Mouse (Mus musculus) midbrain, embryonic 15.5 days (tissue): ENCODE results near the gene Tnfsf12. TPM values are rescaled to one million over a fixed set of nuclear protein-coding genes. Genes with fewer than 3 reads are reported as not detected.
A peak's percentile ranks its signal among the peaks of the same experiment; 100 is the strongest.
"Not testable (repeated sequence)": the region's sequence is repeated elsewhere in the genome, so short reads cannot be mapped to it uniquely, and the experiment has no call there.

Source experiments
- ATAC-seq: fragments of 200-750 bp; cut with Nextera tagmentation; replicated peaks from 2 replicates; pipeline ENCODE4 v1.8.0; 2017; ENCODE audit warnings: moderate TSS enrichment
- H3K27ac ChIP-seq: fragments of 300-500 bp; sonication (generic); 2 replicates; pipeline ENCODE4 v1.5.1; 2015; ENCODE audit warnings: mild to moderate bottlenecking, inconsistent platforms
- H3K27me3 ChIP-seq: fragments of 300-500 bp; sonication (generic); replicated peaks from 2 replicates; pipeline ENCODE4 v1.6.1; 2015; ENCODE audit warnings: inconsistent platforms
- H3K36me3 ChIP-seq: fragments of 300-500 bp; sonication (generic); replicated peaks from 2 replicates; pipeline ENCODE4 v1.6.1; 2015; ENCODE audit warnings: inconsistent platforms
- H3K4me1 ChIP-seq: fragments of 300-500 bp; sonication (generic); 2 replicates; pipeline ENCODE4 v1.6.1; 2015; ENCODE audit warnings: inconsistent platforms
- H3K4me2 ChIP-seq: fragments of 300-500 bp; sonication (generic); 2 replicates; pipeline ENCODE4 v1.6.1; 2015; ENCODE audit warnings: inconsistent platforms, mild to moderate bottlenecking, moderate library complexity
- H3K4me3 ChIP-seq: fragments of 300-500 bp; sonication (generic); 2 replicates; pipeline ENCODE4 v1.5.1; 2015; ENCODE audit warnings: mild to moderate bottlenecking, inconsistent platforms
- H3K9ac ChIP-seq: fragments of 300-500 bp; sonication (generic); 2 replicates; pipeline ENCODE4 v1.6.1; 2015; ENCODE audit warnings: mild to moderate bottlenecking, inconsistent platforms
- H3K9me3 ChIP-seq: fragments of 300-500 bp; sonication (generic); 2 replicates; pipeline ENCODE4 v1.6.1; 2016; ENCODE audit warnings: inconsistent platforms
- WGBS: fragments of 180-500 bp; shearing (Covaris S2); methylation state at CpG from one replicate; pipeline ENCODE4 v1.1.7; 2015; ENCODE audit warnings: mixed read lengths; 5-methylcytosine and 5-hydroxymethylcytosine counted together
- polyA plus RNA-seq: library from polyadenylated mRNA; unstranded; fragments of >200 nt; fragmentation: Nextera tagmentation; extraction: Ambion mirVana; gene quantifications from 2 replicates; pipeline ENCODE4 v1.2.1, GENCODE M21; 2015

Tnfsf12 gene
- polyA plus RNA-seq, 1 experiment from 2014 or later, result 2.0 TPM

GRCm38 (mm10) chr11:69702886-69703285 lies 7.2 kb upstream of the Tnfsf12 start:
- H3K27ac ChIP-seq, H3K9ac ChIP-seq, H3K27me3 ChIP-seq, ATAC-seq, H3K9me3 ChIP-seq, H3K4me3 ChIP-seq, H3K36me3 ChIP-seq, H3K4me2 ChIP-seq, H3K4me1 ChIP-seq: not testable (repeated sequence)
- 92% methylated on average over 10 of the region's 10 CpGs for WGBS

- Histone ChIP-seq H3K27me3 (no peaks in the 10 kb centered on the region), H3K9me3 (no peaks in the 10 kb centered on the region), H3K4me2 (no peak overlapping the region), H3K4me1 (peaks cover 11% of the 10 kb centered on the region), H3K4me3 (no peak overlapping the region), H3K27ac (no peak overlapping the region), H3K9ac (no peak overlapping the region), H3K36me3 (no peaks in the 10 kb centered on the region)
- no peak for ATAC-seq
- WGBS, result 73% methylated on average over 1 of the region's 1 CpGs
These were observed 3.9 kb upstream of the Tnfsf12 start for GRCm38 (mm10) chr11:69699595-69699994.

GRCm38 (mm10) chr11:69698574-69698973 lies 2.9 kb upstream of the Tnfsf12 start:
- no peaks in the 10 kb centered on the region for H3K36me3 ChIP-seq
- H3K27me3 ChIP-seq, result no peaks in the 10 kb centered on the region
- no peak overlapping the region for H3K4me2 ChIP-seq
- no peak overlapping the region for H3K4me3 ChIP-seq
- no peak overlapping the region for H3K27ac ChIP-seq
- WGBS, result 74% methylated on average over 5 of the region's 5 CpGs
- no peaks in the 10 kb centered on the region for H3K9me3 ChIP-seq
- H3K9ac ChIP-seq, result no peak overlapping the region
- no peak for ATAC-seq
- peaks cover 11% of the 10 kb centered on the region for H3K4me1 ChIP-seq

- Histone ChIP-seq H3K9me3 (no peaks in the 10 kb centered on the region), H3K4me2 (no peak overlapping the region), H3K4me3 (no peak overlapping the region), H3K27me3 (no peaks in the 10 kb centered on the region), H3K9ac (no peak overlapping the region), H3K4me1 (peaks cover 11% of the 10 kb centered on the region), H3K36me3 (no peaks in the 10 kb centered on the region), H3K27ac (no peak overlapping the region)
- 94% methylated on average over 3 of the region's 3 CpGs for WGBS
- no peak for ATAC-seq
These were observed 1.7 kb upstream of the Tnfsf12 start for GRCm38 (mm10) chr11:69697396-69697795.

- H3K27me3 ChIP-seq, result no peaks in the 10 kb centered on the region
- H3K9me3 ChIP-seq, result no peaks in the 10 kb centered on the region
- H3K9ac ChIP-seq, result peak overlapping the region; percentile 54; the same call in 1 of the 2 replicates
- 28% methylated on average over 6 of the region's 6 CpGs for WGBS
- ATAC-seq, result no peak
- no peak overlapping the region for H3K27ac ChIP-seq
- H3K4me2 ChIP-seq, result peak overlapping the region; percentile 87
- H3K4me1 ChIP-seq, result peaks cover 11% of the 10 kb centered on the region
- peak overlapping the region; percentile 41 for H3K4me3 ChIP-seq
- no peaks in the 10 kb centered on the region for H3K36me3 ChIP-seq
These were observed 646 bp downstream of the Tnfsf12 start for GRCm38 (mm10) chr11:69695046-69695360.

- H3K36me3 ChIP-seq, result no peaks in the 10 kb centered on the region
- H3K9ac ChIP-seq, result no peak overlapping the region
- H3K4me3 ChIP-seq, result no peak overlapping the region
- no peak for ATAC-seq
- no peak overlapping the region for H3K27ac ChIP-seq
- no peaks in the 10 kb centered on the region for H3K27me3 ChIP-seq
- whole genome bisulfite sequencing, result 46% methylated on average over 11 of the region's 11 CpGs
- peaks cover 11% of the 10 kb centered on the region for H3K4me1 ChIP-seq
- no peak overlapping the region for H3K4me2 ChIP-seq
- H3K9me3 ChIP-seq, result no peaks in the 10 kb centered on the region
These were observed 2.2 kb downstream of the Tnfsf12 start for GRCm38 (mm10) chr11:69693421-69693965.

- H3K27ac ChIP-seq, result no peak overlapping the region
- ATAC-seq, result no peak
- 79% methylated on average over 6 of the region's 6 CpGs for WGBS
- H3K9me3 ChIP-seq, result no peaks in the 10 kb centered on the region
- no peak overlapping the region for H3K4me2 ChIP-seq
- peaks cover 11% of the 10 kb centered on the region for H3K4me1 ChIP-seq
- no peak overlapping the region for H3K9ac ChIP-seq
- H3K4me3 ChIP-seq, result no peak overlapping the region
- H3K27me3 ChIP-seq, result no peaks in the 10 kb centered on the region
- no peaks in the 10 kb centered on the region for H3K36me3 ChIP-seq
These were observed 2.8 kb downstream of the Tnfsf12 start for GRCm38 (mm10) chr11:69692863-69693262.

GRCm38 (mm10) chr11:69692196-69692811 lies 3.3 kb downstream of the Tnfsf12 start:
- H3K27ac ChIP-seq, result no peak overlapping the region
- no peak overlapping the region for H3K9ac ChIP-seq
- peaks cover 11% of the 10 kb centered on the region for H3K4me1 ChIP-seq
- H3K4me2 ChIP-seq, result no peak overlapping the region
- H3K4me3 ChIP-seq, result no peak overlapping the region
- H3K36me3 ChIP-seq, result no peaks in the 10 kb centered on the region
- ATAC-seq, result no peak
- H3K9me3 ChIP-seq, result no peaks in the 10 kb centered on the region
- WGBS, result 82% methylated on average over 9 of the region's 9 CpGs
- H3K27me3 ChIP-seq, result no peaks in the 10 kb centered on the region

GRCm38 (mm10) chr11:69689891-69690290 lies 5.8 kb downstream of the Tnfsf12 start:
- 0 out of 2 replicates have a peak, but pooled peaks cover 3% of the 10 kb centered on the region for H3K27me3 ChIP-seq
- peaks cover 7% of the 10 kb centered on the region; the same call in 1 of the 2 replicates for H3K4me1 ChIP-seq
- ATAC-seq, result no peak
- H3K9ac ChIP-seq, result no peak overlapping the region
- no peaks in the 10 kb centered on the region for H3K9me3 ChIP-seq
- no peak overlapping the region for H3K27ac ChIP-seq
- H3K4me3 ChIP-seq, result no peak overlapping the region
- 96% methylated on average over 1 of the region's 1 CpGs for WGBS
- H3K4me2 ChIP-seq, result no peak overlapping the region
- no peaks in the 10 kb centered on the region for H3K36me3 ChIP-seq

GRCm38 (mm10) chr11:69687061-69687460 lies 8.6 kb downstream of the Tnfsf12 start:
- no peaks in the 10 kb centered on the region for H3K36me3 ChIP-seq
- H3K4me3 ChIP-seq, result no peak overlapping the region
- ATAC-seq, result no peak
- no peak overlapping the region for H3K27ac ChIP-seq
- no peak overlapping the region for H3K9ac ChIP-seq
- peaks cover 21% of the 10 kb centered on the region for H3K4me1 ChIP-seq
- 0 out of 2 replicates have a peak, but pooled peaks cover 3% of the 10 kb centered on the region for H3K27me3 ChIP-seq
- no peaks in the 10 kb centered on the region for H3K9me3 ChIP-seq
- 58% methylated on average over 5 of the region's 5 CpGs for WGBS
- no peak overlapping the region for H3K4me2 ChIP-seq

GRCm38 (mm10) chr11:69686377-69686776 lies 9.3 kb downstream of the Tnfsf12 start:
- H3K9ac ChIP-seq, result no peak overlapping the region
- H3K9me3 ChIP-seq, result no peaks in the 10 kb centered on the region
- H3K4me2 ChIP-seq, result no peak overlapping the region
- H3K36me3 ChIP-seq, result no peaks in the 10 kb centered on the region
- 12% methylated on average over 4 of the region's 4 CpGs for WGBS
- no peak overlapping the region for H3K4me3 ChIP-seq
- no peak for ATAC-seq
- peaks cover 21% of the 10 kb centered on the region for H3K4me1 ChIP-seq
- no peak overlapping the region for H3K27ac ChIP-seq
- H3K27me3 ChIP-seq, result 0 out of 2 replicates have a peak, but pooled peaks cover 3% of the 10 kb centered on the region

GRCm38 (mm10) chr11:69685526-69686148 lies 10.0 kb downstream of the Tnfsf12 start, which contains the start of gene Tnfsf13:
Gene Tnfsf13, minus strand, starts transcription at chr11:69685784.
- Histone ChIP-seq H3K9ac (peak within 1 kb of the TSS; percentile 17; the same call in 1 of the 2 replicates), H3K9me3 (no peaks in the 10 kb centered on the region), H3K4me3 (no peak within 1 kb of the TSS), H3K4me2 (no peak within 1 kb of the TSS), H3K36me3 (no peaks in the 10 kb centered on the region), H3K27ac (peak within 1 kb of the TSS; percentile 75), H3K4me1 (peaks cover 28% of the 10 kb centered on the region), H3K27me3 (0 out of 2 replicates have a peak, but pooled peaks cover 3% of the 10 kb centered on the region)
- ATAC-seq, result no peak
- 43% methylated on average over 10 of the region's 10 CpGs for WGBS
